9 mouse cellular contexts compared by ENCODE assay signal in the genomic region with DNA sequence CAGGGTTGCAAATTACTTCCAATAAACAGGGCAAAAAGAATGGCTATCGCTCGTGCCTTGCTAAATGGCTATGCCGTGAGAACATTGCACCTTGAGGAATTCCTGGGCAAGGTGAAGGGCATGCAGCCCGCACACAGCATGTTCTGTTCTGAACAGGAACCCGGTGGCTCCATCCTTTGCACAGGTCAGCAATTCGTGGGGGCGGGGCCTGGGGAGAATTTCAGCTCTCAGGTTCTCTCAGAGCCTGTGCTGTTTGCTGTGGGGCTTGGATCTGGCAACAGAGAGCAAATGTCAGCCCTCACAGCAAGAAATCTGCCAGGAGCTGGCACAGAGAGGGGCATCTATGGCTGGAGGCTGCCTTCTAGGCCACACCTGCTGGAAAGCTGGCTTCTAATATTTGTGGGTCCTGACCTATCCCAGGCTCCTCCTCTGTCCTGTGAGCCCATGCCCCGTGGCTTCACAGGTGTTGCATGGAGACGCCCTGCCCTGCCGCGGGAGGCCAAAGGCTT. TPM values are rescaled to one million over a fixed set of nuclear protein-coding genes. Genes with fewer than 3 reads are reported as not detected.
DNase-seq lines count a peak whose midpoint lies in the region; ATAC-seq lines count a peak whose summit lies in the region.
"Had no signal": no experiment of that assay in that cellular context is flagged by ENCODE, and none has a peak within 500 bp of the region (broad histone marks: within the 10 kb centered on the region; RNA-seq: fewer than 3 reads in every experiment).

No protein-coding gene starts in this region.

- H3K36me3 ChIP-seq in midbrain, embryonic 11.5 days (ENCODE audit: control insufficient read depth, insufficient read depth, low read length), result no peaks in the 10 kb centered on the region
- H3K36me3 ChIP-seq in midbrain, embryonic 14.5 days (ENCODE audit: control insufficient read depth, insufficient read depth, low read length), result no peaks in the 10 kb centered on the region
- H3K36me3 ChIP-seq: neural tube, embryonic 12.5 days had no signal

- no peak for ATAC-seq in midbrain, embryonic 11.5 days (ENCODE audit: low FRiP score)
- no peak for ATAC-seq in midbrain, embryonic 14.5 days (ENCODE audit: low FRiP score, low TSS enrichment)
- no peak for ATAC-seq in erythroid progenitor cell, adult 5-6 weeks (replicated peaks; ENCODE audit: low FRiP score, poor library complexity, severe bottlenecking)

- no peak overlapping the region for H3K4me2 ChIP-seq in midbrain, embryonic 11.5 days
- H3K4me2 ChIP-seq in midbrain, embryonic 14.5 days (ENCODE audit: low read length), result no peak overlapping the region
- H3K4me2 ChIP-seq: neural tube, embryonic 12.5 days had no signal

- DNase-seq in adrenal gland, adult 2 months, result peak; percentile 43
- no peak for DNase-seq in adrenal gland, postnatal 25 days
- DNase-seq in midbrain, embryonic 11.5 days (ENCODE audit: low spot score, missing footprints), result peak; percentile 77
- no peak for DNase-seq in midbrain, embryonic 14.5 days
- DNase-seq in kidney, postnatal 10 days, result peak; percentile 74
- DNase-seq in testis, postnatal 10 days (ENCODE audit: low spot score), result peak; percentile 63
- no peak for DNase-seq in heart, postnatal 36 days

- intact Hi-C loops in heart, postnatal 36 days (cut with DNase I), result no loop called here

- H3K4me3 ChIP-seq in midbrain, embryonic 11.5 days (ENCODE audit: low read depth, low read length), result no peak overlapping the region
- H3K4me3 ChIP-seq in midbrain, embryonic 14.5 days (replicated peaks; ENCODE audit: low read depth, low read length), result no peak overlapping the region
- H3K4me3 ChIP-seq: neural tube, embryonic 12.5 days had no signal

- no peaks in the 10 kb centered on the region for H3K9me3 ChIP-seq in midbrain, embryonic 11.5 days (ENCODE audit: control insufficient read depth, low read length)
- no peaks in the 10 kb centered on the region for H3K9me3 ChIP-seq in midbrain, embryonic 14.5 days (ENCODE audit: control insufficient read depth, low read length)
- H3K9me3 ChIP-seq: neural tube, embryonic 12.5 days had no signal

- no peaks in the 10 kb centered on the region; the same call in 1 of the 2 replicates for H3K27me3 ChIP-seq in midbrain, embryonic 11.5 days (ENCODE audit: control insufficient read depth, insufficient read depth, low read length)
- H3K27me3 ChIP-seq in midbrain, embryonic 14.5 days (ENCODE audit: control insufficient read depth, insufficient read depth, low read length), result no peaks in the 10 kb centered on the region; the same call in 1 of the 2 replicates

- H3K9ac ChIP-seq in midbrain, embryonic 11.5 days (ENCODE audit: low read length), result no peak overlapping the region
- H3K9ac ChIP-seq in midbrain, embryonic 14.5 days (replicated peaks; ENCODE audit: low read length), result no peak overlapping the region
- H3K9ac ChIP-seq: neural tube, embryonic 12.5 days had no signal

- H3K4me1 ChIP-seq in midbrain, embryonic 11.5 days (ENCODE audit: control insufficient read depth, insufficient read depth, low read length), result no peaks in the 10 kb centered on the region
- H3K4me1 ChIP-seq in midbrain, embryonic 14.5 days (ENCODE audit: control insufficient read depth, insufficient read depth, low read length), result no peaks in the 10 kb centered on the region

- 74% methylated on average over 11 of the region's 11 CpGs for WGBS in midbrain, embryonic 11.5 days
- 71% methylated on average over 11 of the region's 11 CpGs for WGBS in midbrain, embryonic 14.5 days

- no peak overlapping the region for H3K27ac ChIP-seq in midbrain, embryonic 11.5 days (ENCODE audit: low read depth, low read length)
- no peak overlapping the region for H3K27ac ChIP-seq in midbrain, embryonic 14.5 days (replicated peaks; ENCODE audit: low read depth, low read length)
- H3K27ac ChIP-seq: neural tube, embryonic 12.5 days had no signal

RNA-seq across cellular contexts. Expression of a gene that starts 19.7 kb away (rescaled TPM):
- total RNA-seq in adrenal gland, adult 2 months (2021), result 10 to 100 TPM; 41.0 to 57.6 TPM
- 20.8 and 30.2 TPM in 2 replicates for polyA plus RNA-seq in adrenal gland, adult 2 months (2012; rRNA removed)
- total RNA-seq in adrenal gland, postnatal 25 days (2021), result 15.2 and 29.0 TPM in 2 replicates
- 252 and 256 TPM in 2 replicates for polyA plus RNA-seq in midbrain, embryonic 11.5 days (2014; fragmentation: Nextera tagmentation; extraction: Ambion mirVana)
- 58.7 and 85.9 TPM in 2 replicates for polyA plus RNA-seq in midbrain, embryonic 14.5 days (2014; fragmentation: Nextera tagmentation; extraction: Ambion mirVana)
- 4.3 TPM in 1 of 2 replicates, not detected in the other for total RNA-seq in erythroid progenitor cell, adult 5-6 weeks (2015; ENCODE audit: low replicate concordance)
- 9.4 TPM in 1 of 2 replicates, not detected in the other for total RNA-seq in erythroid progenitor cell, adult 5-6 weeks (2017; ENCODE audit: low replicate concordance)
- 10 to 100 TPM in 1 of 2 experiments, 1 to 10 TPM in 1; 9.5 to 10.7 TPM for total RNA-seq in heart, postnatal 36 days (2021)

Comparison
In these comparisons a context has a peak if more than half of its experiments do, and no peak if none do; other contexts are left out.
1. DNase-seq: peak in adrenal gland, adult 2 months (single experiment), midbrain, embryonic 11.5 days (single experiment), kidney, postnatal 10 days (single experiment) and testis, postnatal 10 days (single experiment); none in adrenal gland, postnatal 25 days (single experiment), midbrain, embryonic 14.5 days (single experiment) and heart, postnatal 36 days (0 of 2).